Mouse (Mus musculus) embryonic fibroblast, embryonic 13.5 days (primary cell): Measurements from ENCODE around the gene Fbf1. TPM values are rescaled to one million over a fixed set of nuclear protein-coding genes. Genes with fewer than 3 reads are reported as not detected.

Experiments used
- H3K27ac ChIP-seq: 2 replicates; pipeline ENCODE4 v1.5.1; 2012; ENCODE audit warnings: low read length, control low read depth, inconsistent platforms; ENCODE audit not compliant: insufficient read depth
- H3K4me1 ChIP-seq: 2 replicates; pipeline ENCODE4 v1.6.1; 2011; ENCODE audit warnings: low read length; ENCODE audit not compliant: control insufficient read depth, insufficient read depth
- H3K4me3 ChIP-seq: 2 replicates; pipeline ENCODE4 v1.5.1; 2011; ENCODE audit warnings: mild to moderate bottlenecking, control low read depth, low read length; ENCODE audit not compliant: insufficient read depth
- CTCF ChIP-seq: IDR thresholded peaks from 2 replicates; pipeline ENCODE4 v1.5.1; 2011; ENCODE audit warnings: mild to moderate bottlenecking, control low read depth, low read length, moderate library complexity, borderline replicate concordance; ENCODE audit not compliant: insufficient read depth
- POLR2A ChIP-seq: IDR thresholded peaks from 2 replicates; pipeline ENCODE4 v1.6.1; 2011; ENCODE audit warnings: low read depth, mild to moderate bottlenecking, control low read depth, low read length, moderate library complexity
- polyA plus RNA-seq: library from polyadenylated mRNA; stranded (reverse); fragments of >200 nt; gene quantifications from 2 replicates; pipeline ENCODE4 v1.2.4, GENCODE M21; 2011; ENCODE audit warnings: low read depth; ENCODE audit not compliant: missing spikeins, insufficient read length

The Fbf1 gene
- polyA plus RNA-seq, 1 experiment: 34.5 TPM

DNA sequence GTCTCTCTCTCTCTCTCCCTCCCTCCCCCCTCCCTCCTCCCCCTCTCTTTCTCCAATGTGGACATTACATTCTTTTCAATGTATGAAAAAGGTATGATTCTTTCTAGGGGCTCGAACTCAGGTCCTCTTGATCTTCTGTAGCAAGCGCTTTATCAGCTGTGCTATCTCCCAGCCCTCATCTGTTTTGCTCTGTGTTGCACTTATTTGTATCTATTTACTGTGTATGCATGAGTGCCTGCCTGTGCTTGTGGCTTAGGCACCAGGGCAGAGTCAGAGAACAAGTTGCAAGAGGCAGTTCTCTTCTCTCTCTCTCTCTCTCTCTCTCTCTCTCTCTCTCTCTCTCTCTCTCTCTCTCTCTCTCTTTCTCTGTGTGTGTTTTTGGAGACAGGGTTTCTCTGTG, 62.9 kb downstream of the Fbf1 start:
- Histone ChIP-seq H3K4me1 (peaks cover 11% of the 10 kb centered on the region), H3K4me3 (no peak overlapping the region), H3K27ac (no peak overlapping the region)
- no peak for TF ChIP-seq POLR2A
- no peak for TF ChIP-seq CTCF

DNA sequence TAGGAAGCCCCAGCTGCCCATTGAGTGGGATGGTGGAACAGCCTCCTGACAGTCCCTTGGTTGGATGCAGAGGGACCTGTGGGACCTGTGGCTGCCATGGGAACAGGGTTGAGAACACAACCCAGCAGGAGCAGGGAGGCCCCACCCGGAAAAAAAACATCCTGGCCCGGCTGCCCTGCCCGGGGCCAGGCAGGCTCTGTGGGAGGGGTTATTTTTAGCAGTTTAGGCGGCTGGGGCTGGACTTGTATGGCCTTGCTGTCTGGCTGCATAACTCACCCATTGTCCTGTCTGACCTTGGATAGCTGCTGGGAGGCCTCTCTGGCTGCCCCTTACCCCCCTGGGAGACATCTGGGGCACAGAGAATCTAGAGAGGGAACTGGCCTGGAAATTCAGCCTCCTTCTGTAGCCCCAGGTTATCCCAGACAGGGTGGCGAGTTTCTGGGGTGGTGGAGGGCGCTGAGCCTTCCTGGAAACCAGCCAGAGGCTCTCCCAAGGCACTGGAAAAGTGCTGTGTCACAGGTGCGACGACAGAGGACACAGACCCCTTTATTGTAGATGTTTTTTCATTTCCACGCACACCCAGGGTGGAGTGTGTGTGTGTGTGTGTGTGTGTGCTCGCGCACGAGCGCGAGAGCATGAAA, 63.8 kb downstream of the Fbf1 start:
- no peak overlapping the region for H3K4me3 ChIP-seq
- TF ChIP-seq CTCF: no peak
- no peak for TF ChIP-seq POLR2A
- H3K27ac ChIP-seq: peak overlapping the region; percentile 29
- peaks cover 11% of the 10 kb centered on the region for H3K4me1 ChIP-seq

DNA sequence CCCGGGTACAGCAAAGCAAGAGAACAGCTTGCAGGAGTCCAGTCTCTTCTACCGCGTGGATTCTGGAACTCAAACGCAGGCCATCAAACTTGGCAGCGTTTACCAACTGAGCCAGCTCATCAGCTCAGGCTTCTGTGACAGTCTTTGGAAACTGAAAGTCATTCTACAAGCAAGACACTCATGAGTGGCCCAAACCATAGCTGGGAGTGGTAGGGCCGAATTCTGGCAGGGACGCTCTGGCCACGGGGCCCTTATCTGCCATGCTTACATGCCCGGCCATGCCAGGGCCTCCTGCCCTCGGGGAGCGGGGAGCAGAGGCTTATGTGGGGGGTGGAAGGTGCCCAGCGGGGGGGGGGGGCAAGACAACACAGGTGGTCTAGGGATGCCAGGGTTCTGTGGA, 64.4 kb downstream of the Fbf1 start:
- no peak overlapping the region for H3K4me3 ChIP-seq
- H3K27ac ChIP-seq: peak overlapping the region; percentile 4; the same call in 1 of the 2 replicates
- H3K4me1 ChIP-seq: peaks cover 11% of the 10 kb centered on the region
- TF ChIP-seq CTCF: no peak

DNA sequence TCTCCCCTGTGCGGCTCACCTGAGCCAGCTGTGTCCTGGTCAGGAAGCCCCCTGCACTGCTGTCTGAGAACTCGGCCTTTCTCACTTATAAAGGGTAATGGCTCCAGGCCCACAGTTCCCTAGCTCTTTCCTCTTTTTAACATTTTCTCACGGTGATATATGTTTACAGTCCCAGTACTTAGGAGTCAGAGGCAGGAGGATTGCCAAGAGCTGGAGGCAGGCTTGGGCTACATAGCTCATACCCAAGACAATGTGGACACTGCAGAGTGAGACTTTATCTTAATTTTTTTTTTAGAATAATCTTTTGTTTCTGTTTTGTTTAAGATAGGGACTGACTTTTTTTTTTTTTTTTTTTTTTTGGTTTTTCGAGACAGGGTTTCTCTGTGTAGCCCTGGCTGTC, 65.5 kb downstream of the Fbf1 start:
- Histone ChIP-seq H3K27ac (peak overlapping the region; percentile 10; the same call in 1 of the 2 replicates), H3K4me3 (no peak overlapping the region), H3K4me1 (peaks cover 6% of the 10 kb centered on the region; the same call in 1 of the 2 replicates)
- TF ChIP-seq CTCF: no peak
- no peak for TF ChIP-seq POLR2A

DNA sequence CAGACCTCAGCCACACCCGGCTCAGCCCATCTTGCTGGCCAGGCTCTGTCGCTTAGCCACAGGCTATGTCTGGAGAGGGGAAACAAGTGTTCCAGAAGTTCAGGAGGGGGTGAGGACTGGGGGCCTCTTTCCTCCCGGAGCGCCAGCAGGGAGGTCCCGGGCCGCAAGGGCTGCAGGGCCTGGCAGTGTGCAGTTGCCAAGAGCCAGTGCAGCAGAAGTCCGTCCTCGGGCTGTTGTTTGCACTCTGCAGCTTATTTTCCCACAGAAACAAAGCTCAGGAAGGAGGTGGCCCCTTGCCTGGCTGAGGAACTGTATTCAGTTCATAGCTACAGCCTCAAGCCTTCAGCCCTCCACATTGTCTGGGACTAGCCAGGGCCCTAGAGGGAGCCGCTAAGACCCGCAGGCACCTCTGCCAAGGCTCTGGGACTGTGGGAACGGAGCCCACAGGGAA, 66.0 kb downstream of the Fbf1 start:
- peaks cover 6% of the 10 kb centered on the region; the same call in 1 of the 2 replicates for H3K4me1 ChIP-seq
- no peak for TF ChIP-seq POLR2A
- no peak for TF ChIP-seq CTCF
- H3K27ac ChIP-seq: peak overlapping the region; percentile 10; the same call in 1 of the 2 replicates
- H3K4me3 ChIP-seq: no peak overlapping the region

DNA sequence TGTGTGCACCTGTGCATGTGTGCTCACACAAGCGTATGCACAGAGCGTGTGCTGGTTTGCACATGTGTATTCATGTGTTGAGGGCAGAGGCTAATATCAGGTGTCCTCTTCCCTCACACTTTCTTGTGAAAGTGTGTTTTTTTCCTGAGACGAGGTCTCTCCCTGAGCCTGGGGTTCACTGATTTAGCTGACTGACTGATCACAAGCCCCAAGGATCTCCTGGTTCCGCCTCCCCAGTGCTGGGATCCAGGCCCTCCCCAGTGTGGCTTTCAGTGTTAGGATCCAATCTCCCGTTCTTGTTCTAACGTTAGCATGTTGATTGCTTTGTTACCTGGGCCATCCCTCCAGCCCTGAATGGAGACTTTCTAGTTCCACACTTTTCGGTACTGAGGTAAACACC, 67.1 kb downstream of the Fbf1 start:
- no peak overlapping the region for H3K27ac ChIP-seq
- H3K4me3 ChIP-seq: no peak overlapping the region

DNA sequence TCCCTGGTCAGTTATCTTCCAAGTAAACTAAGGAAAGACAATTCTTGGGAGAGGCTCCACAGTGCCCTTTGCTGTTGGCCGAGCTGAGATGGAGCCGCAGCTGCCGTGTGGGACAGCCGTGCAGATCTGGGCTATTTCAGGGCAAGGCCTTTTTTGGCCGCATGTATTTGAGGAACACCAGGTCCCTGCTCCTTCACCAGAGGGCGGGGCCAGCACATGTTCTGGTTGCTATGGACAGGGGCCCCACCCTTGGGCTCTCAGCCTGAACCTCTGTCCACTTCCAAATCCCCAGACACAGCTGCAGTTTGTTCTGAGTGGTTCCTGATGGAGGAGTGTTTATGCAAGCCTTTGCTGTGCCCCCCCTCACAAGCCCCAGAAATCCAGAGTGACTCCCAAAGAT, 67.6 kb downstream of the Fbf1 start:
- Histone ChIP-seq H3K4me3 (no peak overlapping the region), H3K4me1 (peaks cover 6% of the 10 kb centered on the region; the same call in 1 of the 2 replicates), H3K27ac (no peak overlapping the region)
- TF ChIP-seq POLR2A (no peak), CTCF (no peak)

More for the DNA sequence above, 67.1 kb downstream of the Fbf1 start:
- TF ChIP-seq POLR2A (no peak), CTCF (no peak)
- peaks cover 6% of the 10 kb centered on the region; the same call in 1 of the 2 replicates for H3K4me1 ChIP-seq

DNA sequence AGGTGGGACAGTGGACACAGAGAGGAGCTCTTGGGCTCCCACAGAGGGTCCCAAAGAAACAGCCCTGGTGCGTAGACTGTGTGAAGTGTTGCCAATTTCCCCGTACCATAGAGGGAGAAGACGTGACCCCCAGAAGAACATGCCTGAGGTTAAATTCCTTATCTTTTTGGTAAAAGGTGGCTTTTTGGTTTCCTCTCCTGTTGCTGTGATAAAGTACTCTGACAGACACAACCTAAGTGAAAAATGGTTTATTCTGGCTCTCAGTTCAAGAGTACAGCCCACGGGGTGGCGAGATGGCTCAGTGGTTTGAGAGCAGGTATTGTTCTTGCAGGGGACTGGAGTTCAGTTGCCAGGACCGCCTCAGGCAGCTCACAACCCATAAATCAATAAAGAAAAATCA, 68.5 kb downstream of the Fbf1 start:
- Histone ChIP-seq H3K4me3 (no peak overlapping the region), H3K4me1 (peaks cover 4% of the 10 kb centered on the region; the same call in 1 of the 2 replicates), H3K27ac (no peak overlapping the region)
- TF ChIP-seq CTCF (no peak), POLR2A (no peak)

DNA sequence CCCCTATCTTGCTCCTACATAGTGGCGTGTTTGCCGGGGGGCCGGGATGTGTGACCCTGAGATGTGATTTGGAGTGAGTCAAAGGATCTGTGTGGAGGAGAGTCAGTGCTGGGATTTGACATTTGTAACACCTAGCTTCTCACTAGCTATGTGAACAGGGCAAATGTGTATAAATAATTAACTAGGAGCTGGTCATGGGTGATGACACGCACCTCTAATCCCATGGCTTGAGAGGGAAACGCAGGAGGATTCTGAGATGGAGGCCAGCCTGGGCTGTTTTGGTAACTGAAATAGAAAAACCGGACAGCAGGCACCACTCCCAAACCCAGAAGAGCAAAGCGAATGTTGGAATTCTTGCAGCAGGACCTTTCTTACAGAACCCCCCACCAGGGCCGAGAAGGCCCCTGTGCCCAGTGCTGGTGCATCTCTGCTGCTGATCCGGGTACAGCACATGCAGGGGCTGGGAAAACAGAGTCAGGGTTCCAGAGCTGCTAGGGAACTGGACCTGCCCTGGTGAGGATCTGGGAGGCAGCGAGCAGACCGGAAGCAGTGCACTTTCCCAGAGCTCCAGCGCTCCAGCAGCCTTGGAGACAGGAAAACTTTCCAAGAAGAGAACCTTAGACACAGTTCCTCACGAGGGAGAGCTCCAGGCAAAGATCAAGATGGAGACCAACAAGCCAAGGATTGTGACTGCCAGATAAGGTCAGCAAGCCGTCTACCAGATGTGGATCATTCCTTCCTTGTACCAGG, 69.1 kb downstream of the Fbf1 start:
- Histone ChIP-seq H3K4me3 (no peak overlapping the region), H3K4me1 (no peaks in the 10 kb centered on the region; the same call in 1 of the 2 replicates), H3K27ac (no peak overlapping the region)
- TF ChIP-seq CTCF (no peak), POLR2A (no peak)
